Comparison of ENCODE assay signal across 6 mouse cellular contexts in genomic region chr7:6120104-6120503, GRCm38 (mm10). TPM values are rescaled to one million over a fixed set of nuclear protein-coding genes. Genes with fewer than 3 reads are reported as not detected.
DNase-seq lines count a peak whose midpoint lies in the region; ATAC-seq and TF ChIP-seq lines count a peak whose summit lies in the region.
"Not testable (repeated sequence)": the region's sequence is repeated elsewhere in the genome, so short reads cannot be mapped to it uniquely, and the experiment has no call there.

No protein-coding gene starts in this region.

- H3K4me2 ChIP-seq in intestine, postnatal 0 days (replicated peaks; ENCODE audit: low read depth), result not testable (repeated sequence)

- not testable (repeated sequence) for H3K9me3 ChIP-seq in E14TG2a.4 (ENCODE audit: low read length); intestine, postnatal 0 days (ENCODE audit: control insufficient read depth)

- not testable (repeated sequence) for H3K36me3 ChIP-seq in E14TG2a.4 (ENCODE audit: insufficient read depth, low read length); intestine, postnatal 0 days (ENCODE audit: control insufficient read depth, insufficient read depth); liver, adult 2 months (ENCODE audit: control insufficient read depth, insufficient read depth, low read length)

- WGBS in intestine, postnatal 0 days, result 76% methylated on average over 2 of the region's 2 CpGs
- 86% methylated on average over 2 of the region's 2 CpGs for WGBS in liver, adult 2 months

- peak; percentile 57; the same call in 1 of the 2 replicates for ATAC-seq in granulocyte monocyte progenitor cell, adult 5-6 weeks (replicated peaks; ENCODE audit: poor library complexity, severe bottlenecking)
- not testable (repeated sequence) for ATAC-seq in intestine, postnatal 0 days

- H3K27ac ChIP-seq in intestine, postnatal 0 days (ENCODE audit: low read depth, low read length); liver, adult 2 months (replicated peaks; ENCODE audit: insufficient read depth, low read depth, low read length): not testable (repeated sequence)

- not testable (repeated sequence) for H3K9ac ChIP-seq in intestine, postnatal 0 days (ENCODE audit: low read depth, low read length); liver, adult 2 months (ENCODE audit: low read depth, low read length)

- not testable (repeated sequence) for H3K79me2 ChIP-seq in liver, adult 2 months (ENCODE audit: control insufficient read depth, insufficient read depth, low read length)

- peak; percentile 54 for DNase-seq in ZHBTc4 (ENCODE audit: low read depth, low spot score)
- not testable (repeated sequence) for DNase-seq in liver, adult 2 months (ENCODE audit: extremely low read depth, low read depth, low spot score)
- DNase-seq in lung, postnatal 36 days, result peak; percentile 26

- peak; percentile 26; the same call in 1 of the 2 replicates for TF ChIP-seq CTCF in E14TG2a.4 (conservative IDR thresholded peaks at IDR 0.05; ENCODE audit: low read length)
- TF ChIP-seq CTCF in intestine, postnatal 0 days (IDR thresholded peaks at IDR 0.05; ENCODE audit: low read depth), result peak; percentile 31
- TF ChIP-seq CTCF in liver, adult 2 months (IDR thresholded peaks at IDR 0.05; ENCODE audit: low read depth, low read length), result peak; percentile 19; the same call in 1 of the 2 replicates

- not testable (repeated sequence) for H3K4me3 ChIP-seq in E14TG2a.4 (replicated peaks; ENCODE audit: low read length); intestine, postnatal 0 days (ENCODE audit: low read depth, low read length); liver, adult 2 months (ENCODE audit: insufficient read depth, low read depth, low read length)

- not testable (repeated sequence) for H3K4me1 ChIP-seq in E14TG2a.4 (replicated peaks; ENCODE audit: low read depth, low read length); intestine, postnatal 0 days (replicated peaks; ENCODE audit: control insufficient read depth, insufficient read depth, low read length); liver, adult 2 months (ENCODE audit: control insufficient read depth, insufficient read depth, low read length)

- H3K27me3 ChIP-seq in E14TG2a.4 (ENCODE audit: insufficient read depth, low read length); intestine, postnatal 0 days (replicated peaks; ENCODE audit: control insufficient read depth, insufficient read depth, low read length); liver, adult 2 months (ENCODE audit: control insufficient read depth, insufficient read depth, low read length): not testable (repeated sequence)

- not testable (repeated sequence) for TF ChIP-seq POLR2A in liver, adult 2 months (IDR thresholded peaks at IDR 0.05; ENCODE audit: extremely low read depth, insufficient read depth, low read length)

RNA-seq across cellular contexts. Expression of gene Zfp787, which starts 35.7 kb away (rescaled TPM):
- total RNA-seq in granulocyte monocyte progenitor cell, adult 5-6 weeks (2014; fragmentation: Nextera tagmentation), result 22.6 and 23.7 TPM in 2 replicates
- total RNA-seq in granulocyte monocyte progenitor cell, adult 5-6 weeks (2017), result 20.2 and 32.4 TPM in 2 replicates
- 42.2 and 46.5 TPM in 2 replicates for polyA plus RNA-seq in intestine, postnatal 0 days (2015; fragmentation: Nextera tagmentation; extraction: Ambion mirVana)
- 33.7 and 36.8 TPM in 2 replicates for total RNA-seq in liver, adult 2 months (2014; rRNA removed)
- 46.0 and 51.7 TPM in 2 replicates for polyA plus RNA-seq in liver, adult 2 months (2012; rRNA removed)

RNA-seq across cellular contexts. Expression of gene Zfp444, which starts 51.9 kb away (rescaled TPM):
- 11.6 and 14.7 TPM in 2 replicates for total RNA-seq in granulocyte monocyte progenitor cell, adult 5-6 weeks (2014; fragmentation: Nextera tagmentation)
- 20.1 and 23.3 TPM in 2 replicates for total RNA-seq in granulocyte monocyte progenitor cell, adult 5-6 weeks (2017)
- polyA plus RNA-seq in intestine, postnatal 0 days (2015; fragmentation: Nextera tagmentation; extraction: Ambion mirVana), result 18.5 and 18.7 TPM in 2 replicates
- 11.0 and 17.5 TPM in 2 replicates for total RNA-seq in liver, adult 2 months (2014; rRNA removed)
- 23.9 and 29.7 TPM in 2 replicates for polyA plus RNA-seq in liver, adult 2 months (2012; rRNA removed)
